Mouse (Mus musculus) embryo, embryonic 10.5 days (tissue): ENCODE results near the gene F8.
"Not testable (repeated sequence)": the region's sequence is repeated elsewhere in the genome, so short reads cannot be mapped to it uniquely, and the experiment has no call there.

Experiments used
- DNase-seq: peaks from one replicate; pipeline ENCODE4 v3.0.0-alpha.2; 2015; ENCODE audit warnings: low spot score

Gene F8

GRCm38 (mm10) chrX:75382195-75382771, at the start of gene F8, which contains the start of gene Fundc2:
F8 (minus strand) TSS chrX:75382615.
Fundc2 (plus strand) TSS chrX:75382399.
- peak; percentile 83 for DNase-seq

GRCm38 (mm10) chrX:75415936-75416785, 33.7 kb upstream of the F8 start, which contains the start of the genes Cmc4, Mtcp1 and Brcc3:
Cmc4 (minus strand) TSS chrX:75416584.
Mtcp1 (minus strand) TSS chrX:75416588.
Brcc3 (plus strand) TSS chrX:75416628.
- peak; percentile 91 for DNase-seq

GRCm38 (mm10) chrX:75409711-75410110, 27.3 kb upstream of the F8 start:
- no peak for DNase-seq

GRCm38 (mm10) chrX:75403350-75403749, 20.9 kb upstream of the F8 start:
- DNase-seq = no peak

GRCm38 (mm10) chrX:75402668-75403067, 20.3 kb upstream of the F8 start:
- no peak for DNase-seq

- DNase-seq = no peak
Observed at GRCm38 (mm10) chrX:75399471-75399870, 17.1 kb upstream of the F8 start.

- DNase-seq = peak; percentile 1
Observed at GRCm38 (mm10) chrX:75381699-75382098, 716 bp downstream of the F8 start.

GRCm38 (mm10) chrX:75381176-75381575, 1.2 kb downstream of the F8 start:
- DNase-seq = no peak

- DNase-seq = no peak
Observed at GRCm38 (mm10) chrX:75376815-75377214, 5.6 kb downstream of the F8 start.

- DNase-seq = no peak
Observed at GRCm38 (mm10) chrX:75372666-75373425, 9.6 kb downstream of the F8 start.

- no peak for DNase-seq
Observed at GRCm38 (mm10) chrX:75370197-75370596, 12.2 kb downstream of the F8 start.

GRCm38 (mm10) chrX:75323556-75323955, 58.9 kb downstream of the F8 start:
- no peak for DNase-seq

- no peak for DNase-seq
Observed at GRCm38 (mm10) chrX:75271676-75272075, 110.7 kb downstream of the F8 start.

GRCm38 (mm10) chrX:75233603-75234376, 148.6 kb downstream of the F8 start:
- DNase-seq = not testable (repeated sequence)

- no peak for DNase-seq
Observed at GRCm38 (mm10) chrX:75231456-75231855, 151.0 kb downstream of the F8 start.

GRCm38 (mm10) chrX:75163670-75164069, 218.7 kb downstream of the F8 start, which contains the start of gene Smim9:
Smim9 (minus strand) TSS chrX:75163770.
- no peak for DNase-seq

GRCm38 (mm10) chrX:75155576-75156243, 226.7 kb downstream of the F8 start:
- peak; percentile 55 for DNase-seq

GRCm38 (mm10) chrX:75152249-75152648, 230.2 kb downstream of the F8 start:
- no peak for DNase-seq

- no peak for DNase-seq
Observed at GRCm38 (mm10) chrX:75150304-75150703, 232.1 kb downstream of the F8 start.

GRCm38 (mm10) chrX:75148414-75148813, 234.0 kb downstream of the F8 start:
- DNase-seq = no peak

GRCm38 (mm10) chrX:75143124-75143555, 239.3 kb downstream of the F8 start:
- peak; percentile 18 for DNase-seq
